ENCODE assay signal across 11 mouse cellular contexts in genomic region chr12:100172481-100172880, GRCm38 (mm10).
"Had no signal": no experiment of that assay in that cellular context is flagged by ENCODE, and none has a peak within 500 bp of the region (broad histone marks: within the 10 kb centered on the region; RNA-seq: fewer than 3 reads in every experiment).

No protein-coding gene starts in this region.

- DNase-seq: lung, adult 2 months; lung, postnatal 14 days; lung, postnatal 36 days; retina, postnatal 1 day; right cerebral cortex, adult 18-20 months; right cerebral cortex, postnatal 25 days; right cerebral cortex, postnatal 4 days; spleen, adult 18-20 months; thymus, adult 18-20 months; thymus, postnatal 14 days; thymus, postnatal 36 days had no signal
